Mouse (Mus musculus): ENCODE measurements around the gene Slc10a3. TPM values are rescaled to one million over a fixed set of nuclear protein-coding genes. Genes with fewer than 3 reads are reported as not detected.

Slc10a3 gene
- polyA plus RNA-seq (2014; fragmentation: Nextera tagmentation; extraction: Ambion mirVana): 18.1 and 20.0 TPM in 2 replicates

GRCm38 (mm10) chrX:74372888-74373549 lies at the start of gene Slc10a3, which contains the start of gene Ubl4a:
TSS of gene Slc10a3 (minus strand) at chrX:74373349.
TSS of gene Ubl4a (minus strand) at chrX:74373218.
- Histone ChIP-seq H3K27me3 (ENCODE audit: control insufficient read depth, insufficient read depth, low read length) (no peaks in the 10 kb centered on the region), H3K4me1 (ENCODE audit: control insufficient read depth, insufficient read depth, low read length) (peaks cover 3% of the 10 kb centered on the region), H3K4me3 (ENCODE audit: low read depth, low read length) (peak within 1 kb of the TSS; percentile 34), H3K36me3 (ENCODE audit: control insufficient read depth, insufficient read depth, low read length) (no peaks in the 10 kb centered on the region), H3K9me3 (ENCODE audit: control insufficient read depth, low read depth, low read length) (no peaks in the 10 kb centered on the region), H3K4me2 (replicated peaks; ENCODE audit: low read depth, low read length) (peak within 1 kb of the TSS; percentile 48), H3K9ac (replicated peaks; ENCODE audit: low read depth, low read length) (peak within 1 kb of the TSS; percentile 21; the same call in 1 of the 2 replicates), H3K27ac (ENCODE audit: low read length) (no peak within 1 kb of the TSS)
- ATAC-seq (ENCODE audit: insufficient number of reproducible peaks, insufficient read depth, low FRiP score, low read depth): peak; percentile 90
- 26% methylated on average over 32 of the region's 32 CpGs for WGBS

- Histone ChIP-seq H3K9me3 (ENCODE audit: control insufficient read depth, low read depth, low read length) (no peaks in the 10 kb centered on the region), H3K9ac (replicated peaks; ENCODE audit: low read depth, low read length) (no peak overlapping the region), H3K36me3 (ENCODE audit: control insufficient read depth, insufficient read depth, low read length) (no peaks in the 10 kb centered on the region), H3K4me3 (ENCODE audit: low read depth, low read length) (no peak overlapping the region), H3K4me2 (replicated peaks; ENCODE audit: low read depth, low read length) (no peak overlapping the region), H3K27ac (ENCODE audit: low read length) (no peak overlapping the region), H3K4me1 (ENCODE audit: control insufficient read depth, insufficient read depth, low read length) (no peaks in the 10 kb centered on the region), H3K27me3 (ENCODE audit: control insufficient read depth, insufficient read depth, low read length) (no peaks in the 10 kb centered on the region)
- peak; percentile 71; the same call in 1 of the 2 replicates for ATAC-seq (ENCODE audit: insufficient number of reproducible peaks, insufficient read depth, low FRiP score, low read depth)
These were observed 40.2 kb upstream of the Slc10a3 start for GRCm38 (mm10) chrX:74413377-74413776.

- WGBS: 42% methylated on average over 2 of the region's 2 CpGs
- no peak overlapping the region for H3K4me3 ChIP-seq (ENCODE audit: low read depth, low read length)
- no peak overlapping the region for H3K4me2 ChIP-seq (replicated peaks; ENCODE audit: low read depth, low read length)
- ATAC-seq (ENCODE audit: insufficient number of reproducible peaks, insufficient read depth, low FRiP score, low read depth): no peak
- H3K9ac ChIP-seq (replicated peaks; ENCODE audit: low read depth, low read length): no peak overlapping the region
- no peaks in the 10 kb centered on the region for H3K9me3 ChIP-seq (ENCODE audit: control insufficient read depth, low read depth, low read length)
- H3K27ac ChIP-seq (ENCODE audit: low read length): no peak overlapping the region
- no peaks in the 10 kb centered on the region for H3K36me3 ChIP-seq (ENCODE audit: control insufficient read depth, insufficient read depth, low read length)
- no peaks in the 10 kb centered on the region for H3K4me1 ChIP-seq (ENCODE audit: control insufficient read depth, insufficient read depth, low read length)
- H3K27me3 ChIP-seq (ENCODE audit: control insufficient read depth, insufficient read depth, low read length): no peaks in the 10 kb centered on the region
These were observed 35.2 kb upstream of the Slc10a3 start for GRCm38 (mm10) chrX:74408340-74408739.

GRCm38 (mm10) chrX:74400136-74400535 lies 27.0 kb upstream of the Slc10a3 start:
- no peaks in the 10 kb centered on the region for H3K27me3 ChIP-seq (ENCODE audit: control insufficient read depth, insufficient read depth, low read length)
- H3K4me1 ChIP-seq (ENCODE audit: control insufficient read depth, insufficient read depth, low read length): no peaks in the 10 kb centered on the region

GRCm38 (mm10) chrX:74392535-74393443 lies 19.6 kb upstream of the Slc10a3 start, which contains the start of the genes Fam3a and Ikbkg:
TSS of gene Fam3a (minus strand) at chrX:74393272.
TSS of gene Ikbkg (plus strand) at chrX:74393290.
- H3K36me3 ChIP-seq (ENCODE audit: control insufficient read depth, insufficient read depth, low read length): no peaks in the 10 kb centered on the region
- peak within 1 kb of the TSS; percentile 89 for H3K27ac ChIP-seq (ENCODE audit: low read length)
- H3K4me2 ChIP-seq (replicated peaks; ENCODE audit: low read depth, low read length): peak within 1 kb of the TSS; percentile 52
- no peaks in the 10 kb centered on the region for H3K9me3 ChIP-seq (ENCODE audit: control insufficient read depth, low read depth, low read length)
- no peaks in the 10 kb centered on the region for H3K4me1 ChIP-seq (ENCODE audit: control insufficient read depth, insufficient read depth, low read length)
- ATAC-seq (ENCODE audit: insufficient number of reproducible peaks, insufficient read depth, low FRiP score, low read depth): peak; percentile 100
- no peaks in the 10 kb centered on the region for H3K27me3 ChIP-seq (ENCODE audit: control insufficient read depth, insufficient read depth, low read length)
- 25% methylated on average over 30 of the region's 30 CpGs for WGBS
- H3K9ac ChIP-seq (replicated peaks; ENCODE audit: low read depth, low read length): peak within 1 kb of the TSS; percentile 55
- peak within 1 kb of the TSS; percentile 47 for H3K4me3 ChIP-seq (ENCODE audit: low read depth, low read length)

More at GRCm38 (mm10) chrX:74400136-74400535, 27.0 kb upstream of the Slc10a3 start:
- Histone ChIP-seq H3K36me3 (ENCODE audit: control insufficient read depth, insufficient read depth, low read length) (no peaks in the 10 kb centered on the region), H3K9me3 (ENCODE audit: control insufficient read depth, low read depth, low read length) (no peaks in the 10 kb centered on the region), H3K27ac (ENCODE audit: low read length) (no peak overlapping the region), H3K4me2 (replicated peaks; ENCODE audit: low read depth, low read length) (no peak overlapping the region), H3K9ac (replicated peaks; ENCODE audit: low read depth, low read length) (no peak overlapping the region), H3K4me3 (ENCODE audit: low read depth, low read length) (no peak overlapping the region)
- 77% methylated on average over 3 of the region's 3 CpGs for WGBS
- no peak for ATAC-seq (ENCODE audit: insufficient number of reproducible peaks, insufficient read depth, low FRiP score, low read depth)

- H3K36me3 ChIP-seq (ENCODE audit: control insufficient read depth, insufficient read depth, low read length): no peaks in the 10 kb centered on the region; the same call in 1 of the 2 replicates
These were observed 15.0 kb upstream of the Slc10a3 start for GRCm38 (mm10) chrX:74388153-74388552.

GRCm38 (mm10) chrX:74384451-74384850 lies 11.3 kb upstream of the Slc10a3 start:
- Histone ChIP-seq H3K27me3 (ENCODE audit: control insufficient read depth, insufficient read depth, low read length) (no peaks in the 10 kb centered on the region), H3K9ac (replicated peaks; ENCODE audit: low read depth, low read length) (no peak overlapping the region), H3K36me3 (ENCODE audit: control insufficient read depth, insufficient read depth, low read length) (no peaks in the 10 kb centered on the region; the same call in 1 of the 2 replicates), H3K27ac (ENCODE audit: low read length) (no peak overlapping the region), H3K4me3 (ENCODE audit: low read depth, low read length) (no peak overlapping the region), H3K4me2 (replicated peaks; ENCODE audit: low read depth, low read length) (no peak overlapping the region), H3K4me1 (ENCODE audit: control insufficient read depth, insufficient read depth, low read length) (no peaks in the 10 kb centered on the region), H3K9me3 (ENCODE audit: control insufficient read depth, low read depth, low read length) (no peaks in the 10 kb centered on the region)
- no peak for ATAC-seq (ENCODE audit: insufficient number of reproducible peaks, insufficient read depth, low FRiP score, low read depth)
- WGBS: 86% methylated on average over 2 of the region's 2 CpGs

More at GRCm38 (mm10) chrX:74388153-74388552, 15.0 kb upstream of the Slc10a3 start:
- Histone ChIP-seq H3K27ac (ENCODE audit: low read length) (no peak overlapping the region), H3K4me3 (ENCODE audit: low read depth, low read length) (no peak overlapping the region), H3K9ac (replicated peaks; ENCODE audit: low read depth, low read length) (no peak overlapping the region), H3K4me2 (replicated peaks; ENCODE audit: low read depth, low read length) (no peak overlapping the region), H3K4me1 (ENCODE audit: control insufficient read depth, insufficient read depth, low read length) (no peaks in the 10 kb centered on the region), H3K27me3 (ENCODE audit: control insufficient read depth, insufficient read depth, low read length) (no peaks in the 10 kb centered on the region), H3K9me3 (ENCODE audit: control insufficient read depth, low read depth, low read length) (no peaks in the 10 kb centered on the region)
- ATAC-seq (ENCODE audit: insufficient number of reproducible peaks, insufficient read depth, low FRiP score, low read depth): no peak

GRCm38 (mm10) chrX:74368209-74368909 lies 4.8 kb downstream of the Slc10a3 start:
- WGBS: 26% methylated on average over 30 of the region's 49 CpGs
- no peaks in the 10 kb centered on the region for H3K9me3 ChIP-seq (ENCODE audit: control insufficient read depth, low read depth, low read length)
- peak; percentile 80 for ATAC-seq (ENCODE audit: insufficient number of reproducible peaks, insufficient read depth, low FRiP score, low read depth)

More at GRCm38 (mm10) chrX:74368209-74368909, 4.8 kb downstream of the Slc10a3 start:
- H3K4me2 ChIP-seq (replicated peaks; ENCODE audit: low read depth, low read length): peak overlapping the region; percentile 55
- H3K27me3 ChIP-seq (ENCODE audit: control insufficient read depth, insufficient read depth, low read length): no peaks in the 10 kb centered on the region
- H3K36me3 ChIP-seq (ENCODE audit: control insufficient read depth, insufficient read depth, low read length): no peaks in the 10 kb centered on the region; the same call in 1 of the 2 replicates
- H3K4me3 ChIP-seq (ENCODE audit: low read depth, low read length): peak overlapping the region; percentile 51
- H3K27ac ChIP-seq (ENCODE audit: low read length): peak overlapping the region; percentile 69; the same call in 1 of the 2 replicates
- peaks cover 6% of the 10 kb centered on the region for H3K4me1 ChIP-seq (ENCODE audit: control insufficient read depth, insufficient read depth, low read length)
- peak overlapping the region; percentile 55 for H3K9ac ChIP-seq (replicated peaks; ENCODE audit: low read depth, low read length)
